Mouse (Mus musculus) lung, embryonic 15.5 days (tissue): ENCODE results near the gene Tmem30b. TPM values are rescaled to one million over a fixed set of nuclear protein-coding genes. Genes with fewer than 3 reads are reported as not detected.
"Not testable (repeated sequence)": the region's sequence is repeated elsewhere in the genome, so short reads cannot be mapped to it uniquely, and the experiment has no call there.

Source experiments
- ATAC-seq: fragments of 200-750 bp; cut with Nextera tagmentation; 2 replicates; pipeline ENCODE4 v1.8.0; 2017; ENCODE audit warnings: moderate number of reproducible peaks, borderline replicate concordance; ENCODE audit not compliant: low FRiP score, low TSS enrichment; ENCODE audit errors: extremely low read depth
- H3K27ac ChIP-seq: fragments of 300-500 bp; sonication (generic); 2 replicates; pipeline ENCODE4 v1.5.1; 2015; ENCODE audit warnings: moderate library complexity, mild to moderate bottlenecking, inconsistent platforms
- H3K27me3 ChIP-seq: fragments of 300-500 bp; sonication (generic); 2 replicates; pipeline ENCODE4 v1.6.1; 2015; ENCODE audit warnings: inconsistent platforms
- H3K36me3 ChIP-seq: fragments of 300-500 bp; sonication (generic); 2 replicates; pipeline ENCODE4 v1.6.1; 2015; ENCODE audit warnings: inconsistent platforms
- H3K4me1 ChIP-seq: fragments of 300-500 bp; sonication (generic); 2 replicates; pipeline ENCODE4 v1.6.1; 2015; ENCODE audit warnings: inconsistent platforms
- H3K4me2 ChIP-seq: fragments of 300-500 bp; sonication (generic); 2 replicates; pipeline ENCODE4 v1.6.1; 2015; ENCODE audit warnings: inconsistent platforms, mild to moderate bottlenecking, moderate library complexity
- H3K4me3 ChIP-seq: fragments of 300-500 bp; sonication (generic); 2 replicates; pipeline ENCODE4 v1.5.1; 2015; ENCODE audit warnings: mild to moderate bottlenecking, inconsistent platforms
- H3K9ac ChIP-seq: fragments of 300-500 bp; sonication (generic); 2 replicates; pipeline ENCODE4 v1.6.1; 2015; ENCODE audit warnings: inconsistent platforms
- H3K9me3 ChIP-seq: fragments of 300-500 bp; sonication (generic); 2 replicates; pipeline ENCODE4 v1.6.1; 2016; ENCODE audit warnings: inconsistent platforms
- WGBS: fragments of 180-500 bp; shearing (Covaris S2); methylation state at CpG from one replicate; pipeline ENCODE4 v1.1.7; 2015; 5-methylcytosine and 5-hydroxymethylcytosine counted together
- polyA plus RNA-seq: library from polyadenylated mRNA; unstranded; fragments of >200 nt; fragmentation: Nextera tagmentation; extraction: Ambion mirVana; gene quantifications from 2 replicates; pipeline ENCODE4 v1.2.1, GENCODE M21; 2015

Tmem30b gene
- polyA plus RNA-seq, 1 experiment from 2014 or later: 8.1 TPM

DNA sequence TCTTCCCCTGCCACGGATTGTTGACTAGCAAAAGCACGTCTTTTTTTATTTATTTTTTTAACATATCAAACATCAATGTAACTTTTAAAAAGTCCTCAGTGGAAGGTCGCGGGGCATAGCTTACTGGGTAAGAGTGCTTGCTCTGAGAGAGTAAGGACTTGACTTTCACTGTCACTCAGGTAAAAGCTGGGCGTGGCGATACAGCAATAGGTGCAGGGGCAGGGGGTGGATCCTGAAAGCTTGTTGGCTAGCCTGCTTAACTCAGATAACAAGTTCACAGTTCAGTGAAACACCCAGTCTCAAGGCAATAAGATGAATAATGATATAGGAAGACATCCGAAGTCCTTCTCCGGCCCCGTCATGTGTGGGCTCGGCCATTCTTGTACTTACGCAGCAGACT lies 16.6 kb downstream of the Tmem30b start:
- no peaks in the 10 kb centered on the region for H3K9me3 ChIP-seq
- no peaks in the 10 kb centered on the region for H3K36me3 ChIP-seq
- peaks cover 13% of the 10 kb centered on the region for H3K27me3 ChIP-seq
- H3K4me3 ChIP-seq: no peak overlapping the region
- no peak overlapping the region for H3K27ac ChIP-seq
- H3K4me1 ChIP-seq: no peaks in the 10 kb centered on the region
- no peak overlapping the region for H3K9ac ChIP-seq
- ATAC-seq: no peak
- WGBS: 54% methylated on average over 11 of the region's 11 CpGs
- H3K4me2 ChIP-seq: no peak overlapping the region

DNA sequence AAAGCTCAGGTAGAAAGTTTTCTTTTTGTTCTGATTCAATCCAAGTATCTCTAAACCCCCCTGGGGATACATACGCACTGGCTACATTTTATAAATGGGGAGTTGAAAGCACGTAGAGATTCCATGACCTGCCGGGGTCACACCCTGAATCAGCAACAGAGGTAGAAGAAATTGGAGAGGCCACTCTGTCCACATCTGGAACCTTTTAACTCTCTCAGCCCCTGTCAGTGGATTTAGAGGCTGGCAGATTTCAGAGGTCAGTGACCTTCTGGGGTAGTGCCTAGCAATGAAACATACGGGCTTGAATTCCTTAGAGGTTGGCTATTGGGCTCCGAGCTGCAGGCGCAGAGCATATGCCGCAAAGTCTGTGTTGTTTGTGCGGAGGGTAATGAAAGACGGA lies 17.1 kb downstream of the Tmem30b start:
- WGBS: 24% methylated on average over 9 of the region's 9 CpGs
- H3K4me3 ChIP-seq: no peak overlapping the region
- peaks cover 13% of the 10 kb centered on the region for H3K27me3 ChIP-seq
- H3K36me3 ChIP-seq: no peaks in the 10 kb centered on the region
- no peak overlapping the region for H3K27ac ChIP-seq
- no peak overlapping the region for H3K9ac ChIP-seq
- no peaks in the 10 kb centered on the region for H3K9me3 ChIP-seq
- H3K4me2 ChIP-seq: no peak overlapping the region
- no peak for ATAC-seq
- no peaks in the 10 kb centered on the region for H3K4me1 ChIP-seq

DNA sequence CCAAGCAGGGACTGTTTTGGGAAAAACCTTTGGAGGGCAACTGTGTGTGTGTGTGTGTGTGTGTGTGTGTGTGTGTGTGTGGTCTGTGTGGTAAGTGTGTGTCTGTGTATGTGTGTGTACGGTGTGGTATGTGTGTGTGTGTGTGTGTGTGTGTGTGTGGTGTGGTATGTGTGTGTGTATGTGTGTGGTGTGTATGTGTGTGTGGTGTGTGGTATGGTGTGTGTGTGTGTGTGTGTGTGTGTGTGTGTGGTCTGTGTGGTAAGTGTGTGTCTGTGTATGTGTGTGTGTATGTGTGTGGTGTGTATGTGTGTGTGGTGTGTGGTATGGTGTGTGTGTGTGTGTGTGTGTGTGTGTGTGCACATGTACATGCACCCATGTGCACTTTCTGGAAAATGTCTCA lies 18.1 kb downstream of the Tmem30b start:
- not testable (repeated sequence) for H3K4me1 ChIP-seq, H3K9ac ChIP-seq, H3K27ac ChIP-seq, H3K4me3 ChIP-seq, H3K36me3 ChIP-seq, H3K9me3 ChIP-seq, H3K4me2 ChIP-seq, ATAC-seq
- peaks cover 13% of the 10 kb centered on the region for H3K27me3 ChIP-seq
- 88% methylated on average over 1 of the region's 1 CpGs for WGBS

DNA sequence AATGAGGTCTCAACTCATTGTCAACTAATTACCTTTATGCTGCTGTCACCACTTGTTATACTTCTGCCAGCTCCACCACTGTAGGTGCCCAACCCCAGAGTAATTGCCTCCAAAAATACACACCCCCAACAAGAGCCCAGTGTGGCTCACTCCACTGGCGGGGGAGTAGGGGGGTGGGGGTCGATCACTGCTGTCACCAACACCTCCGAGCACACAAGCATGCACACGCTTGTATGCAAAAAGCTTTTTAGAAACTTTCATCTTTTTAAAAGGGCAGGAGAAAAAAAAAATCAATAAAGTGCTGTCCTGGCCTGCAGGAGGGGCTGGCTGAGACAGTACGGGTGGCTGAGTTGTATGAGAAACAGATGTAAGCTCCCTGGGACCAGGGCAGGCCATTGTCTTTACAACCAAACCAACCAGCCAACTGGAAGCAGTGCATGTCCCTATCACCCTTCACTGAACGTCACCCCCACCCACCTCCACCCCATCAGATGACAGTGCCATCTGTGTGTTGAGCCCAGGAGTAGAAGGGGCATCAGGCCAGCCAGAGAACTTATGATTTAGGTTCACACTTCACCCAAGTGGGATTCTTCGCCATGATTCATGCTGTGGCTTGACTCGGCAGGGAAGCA lies 20.8 kb downstream of the Tmem30b start:
- ATAC-seq: no peak
- Histone ChIP-seq H3K36me3 (no peaks in the 10 kb centered on the region), H3K9me3 (no peaks in the 10 kb centered on the region), H3K27ac (no peak overlapping the region), H3K4me1 (no peaks in the 10 kb centered on the region), H3K27me3 (peaks cover 13% of the 10 kb centered on the region), H3K4me3 (no peak overlapping the region), H3K4me2 (no peak overlapping the region), H3K9ac (no peak overlapping the region)
- WGBS: 42% methylated on average over 8 of the region's 8 CpGs

DNA sequence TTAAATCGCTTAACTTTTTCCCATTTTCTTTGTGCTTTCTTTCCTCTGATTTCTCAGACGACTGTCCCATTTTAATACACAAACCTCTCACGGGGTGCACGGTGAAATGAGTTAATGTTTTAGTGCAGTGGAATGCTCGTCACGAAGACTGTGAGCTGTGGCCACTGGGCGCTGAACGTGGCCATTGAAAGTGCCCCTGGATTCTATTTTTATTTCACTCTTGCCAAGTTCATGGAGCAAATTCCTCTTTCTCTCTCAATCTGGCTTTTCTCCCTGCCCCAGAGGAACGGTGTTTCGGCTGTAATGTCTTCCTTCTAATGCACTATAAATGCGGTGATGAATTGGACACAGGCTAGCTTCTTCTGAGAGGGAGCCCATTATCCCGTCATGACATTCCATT lies 23.1 kb downstream of the Tmem30b start:
- no peak overlapping the region for H3K4me2 ChIP-seq
- H3K9me3 ChIP-seq: no peaks in the 10 kb centered on the region
- WGBS: 68% methylated on average over 12 of the region's 12 CpGs
- H3K4me3 ChIP-seq: no peak overlapping the region
- H3K27ac ChIP-seq: no peak overlapping the region
- ATAC-seq: no peak
- peaks cover under 1% of the 10 kb centered on the region; the same call in 1 of the 2 replicates for H3K4me1 ChIP-seq
- H3K36me3 ChIP-seq: no peaks in the 10 kb centered on the region
- no peak overlapping the region for H3K9ac ChIP-seq
- H3K27me3 ChIP-seq: no peaks in the 10 kb centered on the region; the same call in 1 of the 2 replicates

DNA sequence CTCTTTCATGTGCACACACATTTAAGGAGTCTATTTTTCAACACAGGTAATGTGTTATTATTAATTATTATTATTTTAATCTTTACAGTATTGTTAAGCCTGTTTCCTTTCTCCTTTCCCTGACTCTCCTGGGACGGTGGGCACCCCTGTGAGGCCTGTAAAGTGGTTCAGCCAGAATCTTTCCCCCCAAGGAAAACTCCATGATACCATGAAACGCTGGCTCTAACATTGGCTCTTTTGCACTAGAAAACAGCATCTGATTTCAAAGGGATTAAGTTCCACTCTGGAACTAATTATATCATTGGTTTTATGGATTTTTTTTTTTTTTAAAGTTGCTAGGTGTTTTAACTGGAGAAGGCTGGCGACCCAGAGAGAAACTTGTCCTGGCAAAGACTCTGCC lies 24.2 kb downstream of the Tmem30b start:
- no peak overlapping the region for H3K4me3 ChIP-seq
- no peak overlapping the region for H3K27ac ChIP-seq
- no peak overlapping the region for H3K4me2 ChIP-seq
- H3K27me3 ChIP-seq: no peaks in the 10 kb centered on the region; the same call in 1 of the 2 replicates
- no peaks in the 10 kb centered on the region for H3K9me3 ChIP-seq
- 72% methylated on average over 3 of the region's 3 CpGs for WGBS
- no peak for ATAC-seq
- H3K9ac ChIP-seq: no peak overlapping the region
- H3K36me3 ChIP-seq: no peaks in the 10 kb centered on the region
- peaks cover 4% of the 10 kb centered on the region; the same call in 1 of the 2 replicates for H3K4me1 ChIP-seq

DNA sequence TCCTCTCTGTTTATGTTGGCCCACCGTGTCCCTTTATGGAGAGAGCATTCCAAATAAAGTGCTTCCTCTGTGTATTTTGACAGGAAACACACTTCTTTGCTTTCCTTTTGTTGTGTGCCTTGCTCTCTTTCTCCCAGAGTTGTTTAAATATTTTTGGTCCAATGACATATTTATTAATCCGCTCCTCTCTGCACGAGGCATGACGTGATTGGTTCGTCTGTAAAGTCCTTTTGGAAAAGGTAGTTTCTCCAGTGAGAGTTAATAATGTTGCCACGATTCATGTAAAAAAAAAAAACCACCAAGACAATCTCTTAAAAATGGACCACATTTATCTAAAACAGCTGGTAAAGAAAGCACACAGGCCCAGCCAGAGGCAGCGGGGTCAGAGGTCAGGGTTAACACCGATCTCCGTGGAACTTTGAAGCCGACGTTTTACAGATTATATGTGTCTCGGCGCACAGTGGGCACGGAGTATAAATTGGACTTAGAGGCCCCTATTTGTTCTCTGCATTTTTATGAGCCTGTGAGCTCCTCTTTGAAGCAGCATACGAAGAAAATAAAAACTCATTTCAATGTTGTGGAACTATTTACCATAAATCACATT lies 24.9 kb downstream of the Tmem30b start:
- H3K36me3 ChIP-seq: no peaks in the 10 kb centered on the region
- H3K9ac ChIP-seq: no peak overlapping the region
- H3K27me3 ChIP-seq: no peaks in the 10 kb centered on the region; the same call in 1 of the 2 replicates
- H3K4me3 ChIP-seq: no peak overlapping the region
- H3K9me3 ChIP-seq: no peaks in the 10 kb centered on the region
- peaks cover 4% of the 10 kb centered on the region; the same call in 1 of the 2 replicates for H3K4me1 ChIP-seq
- 33% methylated on average over 15 of the region's 15 CpGs for WGBS
- no peak overlapping the region for H3K4me2 ChIP-seq
- no peak overlapping the region for H3K27ac ChIP-seq
- no peak for ATAC-seq

DNA sequence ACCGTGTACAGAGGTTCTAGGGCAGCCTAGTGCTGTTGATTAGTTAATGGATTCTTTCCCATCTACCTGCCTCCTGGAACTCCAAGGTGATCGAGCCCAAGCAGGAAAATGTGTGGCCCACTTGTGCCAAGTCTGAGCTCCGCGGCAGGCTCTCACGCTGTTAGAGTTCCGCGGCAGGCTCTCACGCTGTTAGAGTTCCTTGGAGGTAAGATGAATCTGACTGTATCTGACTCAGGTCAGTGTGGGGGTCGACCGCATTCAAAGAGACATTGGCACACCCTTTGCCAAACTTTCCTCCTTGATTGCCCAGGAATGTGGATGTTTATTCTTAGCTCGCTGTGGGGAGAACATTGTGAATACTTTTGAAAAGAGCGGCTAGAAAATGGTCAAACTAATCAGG lies 28.4 kb downstream of the Tmem30b start:
- Histone ChIP-seq H3K36me3 (no peaks in the 10 kb centered on the region), H3K9ac (no peak overlapping the region), H3K27ac (no peak overlapping the region), H3K9me3 (no peaks in the 10 kb centered on the region), H3K27me3 (no peaks in the 10 kb centered on the region; the same call in 1 of the 2 replicates), H3K4me3 (no peak overlapping the region), H3K4me1 (peaks cover 4% of the 10 kb centered on the region; the same call in 1 of the 2 replicates), H3K4me2 (peak overlapping the region; percentile 25)
- ATAC-seq: peak; percentile 39; the same call in 1 of the 2 replicates
- 48% methylated on average over 12 of the region's 12 CpGs for WGBS

DNA sequence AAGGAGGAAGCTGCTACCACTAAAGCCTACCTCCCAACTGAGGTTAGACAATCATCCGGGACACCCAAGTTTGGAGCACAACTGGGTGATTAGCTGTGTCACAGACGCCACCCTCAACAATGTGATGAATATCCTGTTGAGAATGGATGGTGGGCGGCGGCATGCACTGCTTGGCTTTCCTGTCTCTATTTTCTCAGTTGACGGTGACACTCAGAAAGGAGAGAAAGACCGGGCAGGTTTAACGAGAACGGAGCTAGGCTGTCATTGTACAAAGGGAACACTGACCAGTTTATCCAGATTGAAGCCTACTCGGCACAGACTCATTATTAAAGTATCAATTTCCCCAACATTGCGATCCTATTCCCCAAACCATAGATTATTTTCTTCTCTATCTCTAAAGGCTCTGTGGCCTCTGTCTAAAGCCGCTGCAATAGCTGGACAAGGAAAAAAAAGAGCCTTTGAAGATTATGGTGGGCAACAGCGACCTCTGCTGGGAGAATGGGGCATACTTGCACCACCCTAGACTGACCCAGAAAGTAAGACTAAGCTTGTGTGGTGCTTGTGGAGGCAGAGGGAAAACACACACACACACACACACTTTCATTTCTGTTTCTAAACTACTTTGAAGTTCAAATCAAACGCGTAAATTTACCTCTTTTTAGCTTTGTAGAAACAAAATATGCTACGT lies 29.0 kb downstream of the Tmem30b start:
- Histone ChIP-seq H3K9ac (no peak overlapping the region), H3K9me3 (no peaks in the 10 kb centered on the region), H3K36me3 (no peaks in the 10 kb centered on the region), H3K27me3 (no peaks in the 10 kb centered on the region; the same call in 1 of the 2 replicates), H3K4me3 (no peak overlapping the region), H3K4me1 (peaks cover 4% of the 10 kb centered on the region; the same call in 1 of the 2 replicates), H3K27ac (no peak overlapping the region), H3K4me2 (peak overlapping the region; percentile 25)
- WGBS: 38% methylated on average over 15 of the region's 15 CpGs
- peak; percentile 78 for ATAC-seq

DNA sequence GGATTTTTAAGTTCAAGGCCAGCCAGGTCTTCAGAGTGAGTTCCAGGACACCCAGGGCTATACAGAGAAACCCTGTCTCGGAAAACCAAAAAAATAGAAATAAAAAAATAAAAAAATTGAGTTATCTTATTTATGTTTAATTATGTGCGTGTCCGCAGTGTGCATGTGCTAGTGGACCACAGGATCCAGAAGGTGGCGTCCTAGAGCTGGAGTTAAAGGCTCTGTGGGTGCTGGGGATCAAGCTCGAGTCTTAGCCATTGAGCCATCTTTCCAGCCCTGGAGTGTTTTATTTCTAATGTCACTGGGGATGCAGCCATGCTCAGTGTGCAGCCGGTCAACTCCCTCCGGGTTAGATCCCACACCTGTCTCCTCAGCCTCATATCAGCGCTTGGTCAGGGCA lies 29.7 kb downstream of the Tmem30b start:
- Histone ChIP-seq H3K9ac (no peak overlapping the region), H3K4me1 (peaks cover 4% of the 10 kb centered on the region; the same call in 1 of the 2 replicates), H3K27ac (no peak overlapping the region), H3K36me3 (no peaks in the 10 kb centered on the region), H3K9me3 (no peaks in the 10 kb centered on the region), H3K4me3 (no peak overlapping the region), H3K27me3 (no peaks in the 10 kb centered on the region; the same call in 1 of the 2 replicates), H3K4me2 (no peak overlapping the region)
- WGBS: 92% methylated on average over 8 of the region's 8 CpGs
- ATAC-seq: no peak

DNA sequence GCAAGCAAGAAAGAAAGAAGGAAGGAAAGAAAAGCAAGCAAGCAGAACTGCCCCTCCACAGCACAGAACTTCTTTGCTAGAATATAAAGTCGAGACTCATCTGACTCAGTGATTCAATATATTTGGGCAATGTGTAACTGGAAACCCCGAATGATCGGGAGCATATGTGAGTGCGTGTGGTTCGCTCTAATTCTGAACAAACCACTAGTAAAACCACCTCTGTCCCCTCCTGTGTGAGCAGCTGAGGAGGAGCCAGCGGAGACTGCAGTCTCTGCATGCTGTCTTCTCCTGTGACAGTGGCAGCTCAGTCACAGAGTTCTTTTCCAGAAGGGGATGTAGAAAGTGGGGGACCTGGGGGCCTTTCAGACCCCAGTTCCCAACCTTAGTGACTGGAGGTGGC lies 31.5 kb downstream of the Tmem30b start:
- Histone ChIP-seq H3K4me2 (no peak overlapping the region), H3K27ac (no peak overlapping the region), H3K9me3 (no peaks in the 10 kb centered on the region), H3K27me3 (no peaks in the 10 kb centered on the region; the same call in 1 of the 2 replicates), H3K4me1 (peaks cover 4% of the 10 kb centered on the region; the same call in 1 of the 2 replicates), H3K36me3 (no peaks in the 10 kb centered on the region), H3K4me3 (no peak overlapping the region), H3K9ac (no peak overlapping the region)
- no peak for ATAC-seq
- WGBS: 63% methylated on average over 6 of the region's 6 CpGs

DNA sequence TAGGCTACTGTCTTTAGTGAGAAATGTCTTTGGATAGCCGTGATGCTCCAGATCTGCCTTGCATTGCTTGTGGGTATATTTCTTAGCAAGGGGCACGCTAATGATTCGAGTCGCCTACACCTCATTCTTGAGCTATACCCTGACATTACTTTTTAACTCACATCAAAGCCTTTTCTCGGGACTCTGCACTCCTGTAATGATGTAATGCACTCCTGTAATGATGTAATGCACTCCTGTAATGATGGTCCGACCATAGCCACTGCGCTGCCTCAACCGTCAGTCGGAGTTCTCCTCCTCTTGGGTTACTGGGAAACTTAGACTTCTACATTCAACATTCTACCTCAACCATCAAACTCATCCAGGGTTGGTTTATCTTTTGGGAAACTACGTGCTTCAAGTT lies 32.2 kb downstream of the Tmem30b start:
- 85% methylated on average over 10 of the region's 10 CpGs for WGBS
- H3K9ac ChIP-seq: no peak overlapping the region
- no peak overlapping the region for H3K27ac ChIP-seq
- peaks cover 4% of the 10 kb centered on the region; the same call in 1 of the 2 replicates for H3K4me1 ChIP-seq
- no peak for ATAC-seq
- H3K4me2 ChIP-seq: no peak overlapping the region
- H3K4me3 ChIP-seq: no peak overlapping the region
- H3K27me3 ChIP-seq: no peaks in the 10 kb centered on the region; the same call in 1 of the 2 replicates
- H3K9me3 ChIP-seq: no peaks in the 10 kb centered on the region
- no peaks in the 10 kb centered on the region for H3K36me3 ChIP-seq
